Comparison of ENCODE assay signal across 8 mouse cellular contexts in the genomic region with DNA sequence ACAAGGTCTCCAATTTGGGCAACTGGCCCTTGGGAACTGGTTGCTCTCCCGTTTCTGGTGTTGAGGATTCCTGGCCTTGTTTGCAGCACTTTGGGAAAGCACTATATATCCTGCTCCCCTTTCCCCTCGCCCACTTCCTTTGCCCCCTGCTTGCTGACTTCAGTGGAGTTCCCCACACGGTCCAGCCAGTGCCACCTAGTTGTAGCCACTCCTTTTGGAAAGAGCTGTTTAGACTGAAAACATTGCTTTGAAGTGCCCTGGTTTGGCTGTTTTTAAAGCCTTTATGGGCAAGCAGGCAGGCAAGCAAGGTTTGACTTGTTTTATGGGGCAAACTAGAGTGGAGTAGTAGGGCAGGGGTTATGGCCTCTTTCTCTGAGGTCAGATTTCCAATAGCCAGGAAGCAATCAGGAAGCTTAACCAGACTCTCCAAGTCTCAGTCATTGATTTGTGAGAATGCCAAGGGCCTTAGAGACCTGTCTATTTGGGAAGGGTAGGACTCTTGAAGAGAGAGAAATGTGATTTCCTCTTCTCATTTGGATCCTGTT. TPM values are rescaled to one million over a fixed set of nuclear protein-coding genes. Genes with fewer than 3 reads are reported as not detected.
A peak's percentile ranks its signal among the peaks of the same experiment; 100 is the strongest.
DNase-seq lines count a peak whose midpoint lies in the region; ATAC-seq lines count a peak whose summit lies in the region.

No protein-coding gene starts in this region.

- H3K27ac ChIP-seq in lung, embryonic 16.5 days (ENCODE audit: low read length): peak overlapping the region; percentile 92
- H3K27ac ChIP-seq in forebrain, embryonic 16.5 days (ENCODE audit: low read length): 0 out of 2 replicates have a peak overlapping the region, but pooled peaks have one; percentile 6
- no peak overlapping the region for H3K27ac ChIP-seq in neural tube, embryonic 11.5 days (ENCODE audit: low read depth, low read length)

- no peaks in the 10 kb centered on the region for H3K9me3 ChIP-seq in lung, embryonic 16.5 days (ENCODE audit: control insufficient read depth, low read length)
- H3K9me3 ChIP-seq in forebrain, embryonic 16.5 days (ENCODE audit: control insufficient read depth, low read length): no peaks in the 10 kb centered on the region
- no peaks in the 10 kb centered on the region for H3K9me3 ChIP-seq in neural tube, embryonic 11.5 days (ENCODE audit: control insufficient read depth, low read length)

- H3K4me1 ChIP-seq in lung, embryonic 16.5 days (replicated peaks; ENCODE audit: control insufficient read depth, insufficient read depth, low read length): peaks cover 48% of the 10 kb centered on the region
- H3K4me1 ChIP-seq in forebrain, embryonic 16.5 days (replicated peaks; ENCODE audit: control insufficient read depth, insufficient read depth, low read length): peaks cover 33% of the 10 kb centered on the region
- H3K4me1 ChIP-seq in neural tube, embryonic 11.5 days (ENCODE audit: control insufficient read depth, insufficient read depth, low read length): peaks cover 11% of the 10 kb centered on the region

- H3K4me3 ChIP-seq in lung, embryonic 16.5 days (ENCODE audit: low read length): peak overlapping the region; percentile 75
- peak overlapping the region; percentile 58 for H3K4me3 ChIP-seq in forebrain, embryonic 16.5 days (replicated peaks; ENCODE audit: low read length)
- peak overlapping the region; percentile 77 for H3K4me3 ChIP-seq in neural tube, embryonic 11.5 days (ENCODE audit: low read depth, low read length)

- no peaks in the 10 kb centered on the region for H3K36me3 ChIP-seq in lung, embryonic 16.5 days (ENCODE audit: control insufficient read depth, insufficient read depth, low read length)
- no peaks in the 10 kb centered on the region for H3K36me3 ChIP-seq in forebrain, embryonic 16.5 days (ENCODE audit: control insufficient read depth, insufficient read depth)
- no peaks in the 10 kb centered on the region for H3K36me3 ChIP-seq in neural tube, embryonic 11.5 days (ENCODE audit: control insufficient read depth, insufficient read depth, low read length)

- no peak for ATAC-seq in lung, embryonic 16.5 days (ENCODE audit: low read depth)
- ATAC-seq in forebrain, embryonic 16.5 days: no peak
- ATAC-seq in neural tube, embryonic 11.5 days (ENCODE audit: insufficient read depth, low FRiP score, low TSS enrichment): no peak

- H3K9ac ChIP-seq in lung, embryonic 16.5 days (ENCODE audit: low read length): peak overlapping the region; percentile 87
- H3K9ac ChIP-seq in forebrain, embryonic 16.5 days (replicated peaks; ENCODE audit: low read depth, low read length): peak overlapping the region; percentile 84
- peak overlapping the region; percentile 92 for H3K9ac ChIP-seq in neural tube, embryonic 11.5 days (ENCODE audit: low read length)

- H3K4me2 ChIP-seq in lung, embryonic 16.5 days (ENCODE audit: low read depth, low read length): peak overlapping the region; percentile 87
- peak overlapping the region; percentile 84 for H3K4me2 ChIP-seq in forebrain, embryonic 16.5 days (ENCODE audit: low read length)
- H3K4me2 ChIP-seq in neural tube, embryonic 11.5 days (ENCODE audit: low read depth): peak overlapping the region; percentile 88

- DNase-seq in lung, postnatal 25 days (ENCODE audit: low spot score): no peak
- DNase-seq in kidney, postnatal 36 days: peak; percentile 17 to 20
- DNase-seq in neural tube, embryonic 11.5 days (ENCODE audit: low spot score): no peak
- DNase-seq in spleen, postnatal 10 days (ENCODE audit: low spot score in 2 of 2): no peak
- DNase-seq in frontal cortex, postnatal 36 days (ENCODE audit: low spot score in 2 of 2): no peak
- DNase-seq in gastrocnemius, postnatal 25 days: no peak

- WGBS in lung, embryonic 16.5 days: 2% methylated on average over 3 of the region's 3 CpGs
- WGBS in forebrain, embryonic 16.5 days: 31% methylated on average over 3 of the region's 3 CpGs
- 6% methylated on average over 3 of the region's 3 CpGs for WGBS in neural tube, embryonic 11.5 days

- H3K27me3 ChIP-seq in lung, embryonic 16.5 days (ENCODE audit: control insufficient read depth, insufficient read depth, low read depth, low read length): no peaks in the 10 kb centered on the region
- H3K27me3 ChIP-seq in forebrain, embryonic 16.5 days (replicated peaks; ENCODE audit: control insufficient read depth, insufficient read depth, low read length): no peaks in the 10 kb centered on the region
- H3K27me3 ChIP-seq in neural tube, embryonic 11.5 days (ENCODE audit: control insufficient read depth, insufficient read depth, low read length): no peaks in the 10 kb centered on the region

RNA-seq across cellular contexts. Expression of a gene that starts 2.7 kb away (rescaled TPM):
- polyA plus RNA-seq in lung, embryonic 16.5 days (2015; fragmentation: Nextera tagmentation; extraction: Ambion mirVana): 52.9 and 59.0 TPM in 2 replicates
- polyA plus RNA-seq in forebrain, embryonic 16.5 days (2015; fragmentation: Nextera tagmentation; extraction: Ambion mirVana): 51.7 and 51.9 TPM in 2 replicates
- polyA plus RNA-seq in neural tube, embryonic 11.5 days (2014; fragmentation: Nextera tagmentation; extraction: Ambion mirVana): 87.6 and 91.3 TPM in 2 replicates
- 10 to 100 TPM; 71.9 to 86.7 TPM for total RNA-seq in gastrocnemius, postnatal 25 days (2021)

Comparison
In these comparisons a context has a peak if more than half of its experiments do, and no peak if none do; other contexts are left out.
1. DNase-seq: peak in kidney, postnatal 36 days (2 of 2); none in lung, postnatal 25 days (single experiment), neural tube, embryonic 11.5 days (single experiment), spleen, postnatal 10 days (0 of 2), frontal cortex, postnatal 36 days (0 of 2) and gastrocnemius, postnatal 25 days (single experiment).
2. Peak in every context shown above with its lines, with median percentiles within 50 percentile points of each other: H3K4me2 ChIP-seq, H3K4me3 ChIP-seq and H3K9ac ChIP-seq.